Mouse (Mus musculus): Measurements from ENCODE around the gene Efna5. TPM values are rescaled to one million over a fixed set of nuclear protein-coding genes. Genes with fewer than 3 reads are reported as not detected.

Efna5 gene
- polyA plus RNA-seq, 1 experiment from 2014 or later = 42.2 TPM

GRCm38 (mm10) chr17:62818821-62819220 lies 62.3 kb downstream of the Efna5 start:
- Histone ChIP-seq H3K27ac (ENCODE audit: low read depth, low read length) (no peak overlapping the region), H3K4me1 (replicated peaks; ENCODE audit: control insufficient read depth, insufficient read depth, low read length) (peaks cover 3% of the 10 kb centered on the region; the same call in 1 of the 2 replicates), H3K9me3 (ENCODE audit: control insufficient read depth, low read length) (no peaks in the 10 kb centered on the region), H3K27me3 (ENCODE audit: control insufficient read depth, insufficient read depth, low read length) (no peaks in the 10 kb centered on the region), H3K9ac (ENCODE audit: low read length) (no peak overlapping the region), H3K4me2 (ENCODE audit: low read depth, low read length, severe bottlenecking) (no peak overlapping the region), H3K4me3 (ENCODE audit: low read depth, low read length) (no peak overlapping the region), H3K36me3 (ENCODE audit: control insufficient read depth, insufficient read depth, low read length) (no peaks in the 10 kb centered on the region)
- ATAC-seq (replicated peaks; ENCODE audit: low FRiP score) (no peak), DNase-seq (ENCODE audit: low spot score) (no peak)
- WGBS = 18% methylated on average over 8 of the region's 8 CpGs

DNA sequence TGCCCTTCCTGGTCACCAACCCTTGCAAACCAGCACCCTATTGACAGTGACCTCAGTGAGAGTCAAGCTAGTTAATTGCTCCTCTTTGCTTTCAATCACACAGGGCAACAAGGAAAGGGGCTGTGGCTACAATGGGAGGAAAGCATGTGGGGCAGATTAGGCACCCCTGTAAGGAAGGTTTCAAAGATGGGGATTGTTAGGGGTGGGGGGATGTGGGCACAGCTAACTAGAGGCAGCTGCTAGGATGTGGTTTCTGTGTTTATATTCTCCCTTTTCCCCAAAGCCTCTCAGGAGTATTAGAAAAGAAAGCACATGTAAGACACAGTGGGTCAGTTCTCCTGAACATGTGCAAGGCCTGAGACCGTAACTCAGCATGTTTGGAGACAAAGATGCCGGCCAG lies 62.8 kb downstream of the Efna5 start:
- no peak overlapping the region for H3K4me2 ChIP-seq (ENCODE audit: low read depth, low read length, severe bottlenecking)
- no peaks in the 10 kb centered on the region for H3K9me3 ChIP-seq (ENCODE audit: control insufficient read depth, low read length)
- peaks cover 3% of the 10 kb centered on the region; the same call in 1 of the 2 replicates for H3K4me1 ChIP-seq (replicated peaks; ENCODE audit: control insufficient read depth, insufficient read depth, low read length)
- no peak overlapping the region for H3K27ac ChIP-seq (ENCODE audit: low read depth, low read length)
- 60% methylated on average over 2 of the region's 2 CpGs for WGBS
- DNase-seq (ENCODE audit: low spot score) = no peak
- H3K9ac ChIP-seq (ENCODE audit: low read length) = no peak overlapping the region
- H3K4me3 ChIP-seq (ENCODE audit: low read depth, low read length) = no peak overlapping the region
- no peaks in the 10 kb centered on the region for H3K27me3 ChIP-seq (ENCODE audit: control insufficient read depth, insufficient read depth, low read length)
- ATAC-seq (replicated peaks; ENCODE audit: low FRiP score) = no peak
- H3K36me3 ChIP-seq (ENCODE audit: control insufficient read depth, insufficient read depth, low read length) = no peaks in the 10 kb centered on the region

GRCm38 (mm10) chr17:62816879-62817278 lies 64.2 kb downstream of the Efna5 start:
- no peaks in the 10 kb centered on the region for H3K27me3 ChIP-seq (ENCODE audit: control insufficient read depth, insufficient read depth, low read length)
- H3K9ac ChIP-seq (ENCODE audit: low read length) = no peak overlapping the region
- ATAC-seq (replicated peaks; ENCODE audit: low FRiP score) (no peak), DNase-seq (ENCODE audit: low spot score) (no peak)
- H3K27ac ChIP-seq (ENCODE audit: low read depth, low read length) = no peak overlapping the region
- WGBS = 86% methylated on average over 10 of the region's 10 CpGs
- no peak overlapping the region for H3K4me3 ChIP-seq (ENCODE audit: low read depth, low read length)
- H3K4me2 ChIP-seq (ENCODE audit: low read depth, low read length, severe bottlenecking) = no peak overlapping the region
- H3K9me3 ChIP-seq (ENCODE audit: control insufficient read depth, low read length) = no peaks in the 10 kb centered on the region
- no peaks in the 10 kb centered on the region for H3K36me3 ChIP-seq (ENCODE audit: control insufficient read depth, insufficient read depth, low read length)
- peaks cover 3% of the 10 kb centered on the region; the same call in 1 of the 2 replicates for H3K4me1 ChIP-seq (replicated peaks; ENCODE audit: control insufficient read depth, insufficient read depth, low read length)

DNA sequence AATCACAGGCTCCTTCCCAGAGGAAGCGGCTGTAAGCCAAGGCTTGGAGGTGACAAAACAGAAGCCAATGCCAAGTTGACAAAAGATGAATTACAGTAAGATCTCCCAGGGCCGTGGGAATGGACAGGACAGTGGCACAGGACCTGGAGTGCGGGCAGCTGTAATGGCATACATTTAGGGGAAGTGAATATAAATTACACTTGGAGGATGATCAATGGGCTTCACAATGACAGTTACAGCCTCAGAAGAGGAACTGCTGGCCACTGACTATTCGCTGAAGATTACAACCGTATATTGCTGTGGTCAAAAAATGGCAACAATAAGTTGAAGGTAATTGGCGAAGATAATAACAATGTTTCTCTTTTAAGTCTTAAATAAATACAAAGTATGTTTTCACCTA lies 67.7 kb downstream of the Efna5 start:
- Histone ChIP-seq H3K9me3 (ENCODE audit: control insufficient read depth, low read length) (no peaks in the 10 kb centered on the region), H3K36me3 (ENCODE audit: control insufficient read depth, insufficient read depth, low read length) (no peaks in the 10 kb centered on the region), H3K4me3 (ENCODE audit: low read depth, low read length) (no peak overlapping the region), H3K4me1 (replicated peaks; ENCODE audit: control insufficient read depth, insufficient read depth, low read length) (no peaks in the 10 kb centered on the region; the same call in 1 of the 2 replicates), H3K27me3 (ENCODE audit: control insufficient read depth, insufficient read depth, low read length) (no peaks in the 10 kb centered on the region), H3K9ac (ENCODE audit: low read length) (no peak overlapping the region), H3K4me2 (ENCODE audit: low read depth, low read length, severe bottlenecking) (no peak overlapping the region), H3K27ac (ENCODE audit: low read depth, low read length) (no peak overlapping the region)
- no peak for ATAC-seq (replicated peaks; ENCODE audit: low FRiP score)
- DNase-seq (ENCODE audit: low spot score) = no peak
- 92% methylated on average over 6 of the region's 6 CpGs for WGBS

DNA sequence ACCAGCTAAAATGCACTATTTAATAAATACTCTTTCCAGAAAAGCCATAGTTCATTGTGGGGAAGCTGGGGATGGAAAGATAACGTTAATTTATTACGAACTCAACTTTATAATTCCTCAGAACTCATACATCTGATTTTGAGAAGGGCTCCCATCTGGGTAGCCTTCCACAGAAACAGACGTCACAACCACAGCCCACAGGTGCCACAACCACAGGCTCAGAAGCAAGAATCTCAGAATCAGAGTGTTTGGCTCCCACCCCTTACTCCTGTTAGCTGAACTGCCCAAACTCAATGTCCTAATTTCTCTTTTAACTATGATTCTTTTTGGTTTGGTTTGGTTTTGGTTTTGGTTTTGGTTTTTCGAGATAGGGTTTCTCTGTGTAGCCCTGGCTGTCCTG lies 73.2 kb downstream of the Efna5 start:
- Histone ChIP-seq H3K9ac (ENCODE audit: low read length) (no peak overlapping the region), H3K27me3 (ENCODE audit: control insufficient read depth, insufficient read depth, low read length) (no peaks in the 10 kb centered on the region), H3K36me3 (ENCODE audit: control insufficient read depth, insufficient read depth, low read length) (no peaks in the 10 kb centered on the region), H3K4me3 (ENCODE audit: low read depth, low read length) (no peak overlapping the region), H3K4me2 (ENCODE audit: low read depth, low read length, severe bottlenecking) (no peak overlapping the region), H3K27ac (ENCODE audit: low read depth, low read length) (no peak overlapping the region), H3K4me1 (replicated peaks; ENCODE audit: control insufficient read depth, insufficient read depth, low read length) (no peaks in the 10 kb centered on the region), H3K9me3 (ENCODE audit: control insufficient read depth, low read length) (no peaks in the 10 kb centered on the region)
- DNase-seq (ENCODE audit: low spot score) = no peak
- ATAC-seq (replicated peaks; ENCODE audit: low FRiP score) = no peak
- 89% methylated on average over 4 of the region's 4 CpGs for WGBS

GRCm38 (mm10) chr17:62806646-62807045 lies 74.5 kb downstream of the Efna5 start:
- no peak overlapping the region for H3K4me3 ChIP-seq (ENCODE audit: low read depth, low read length)
- H3K27me3 ChIP-seq (ENCODE audit: control insufficient read depth, insufficient read depth, low read length) = no peaks in the 10 kb centered on the region
- ATAC-seq (replicated peaks; ENCODE audit: low FRiP score) (no peak), DNase-seq (ENCODE audit: low spot score) (no peak)
- no peaks in the 10 kb centered on the region for H3K9me3 ChIP-seq (ENCODE audit: control insufficient read depth, low read length)
- no peak overlapping the region for H3K4me2 ChIP-seq (ENCODE audit: low read depth, low read length, severe bottlenecking)
- no peak overlapping the region for H3K27ac ChIP-seq (ENCODE audit: low read depth, low read length)
- no peaks in the 10 kb centered on the region for H3K36me3 ChIP-seq (ENCODE audit: control insufficient read depth, insufficient read depth, low read length)
- 91% methylated on average over 6 of the region's 6 CpGs for WGBS
- H3K4me1 ChIP-seq (replicated peaks; ENCODE audit: control insufficient read depth, insufficient read depth, low read length) = no peaks in the 10 kb centered on the region
- H3K9ac ChIP-seq (ENCODE audit: low read length) = no peak overlapping the region

DNA sequence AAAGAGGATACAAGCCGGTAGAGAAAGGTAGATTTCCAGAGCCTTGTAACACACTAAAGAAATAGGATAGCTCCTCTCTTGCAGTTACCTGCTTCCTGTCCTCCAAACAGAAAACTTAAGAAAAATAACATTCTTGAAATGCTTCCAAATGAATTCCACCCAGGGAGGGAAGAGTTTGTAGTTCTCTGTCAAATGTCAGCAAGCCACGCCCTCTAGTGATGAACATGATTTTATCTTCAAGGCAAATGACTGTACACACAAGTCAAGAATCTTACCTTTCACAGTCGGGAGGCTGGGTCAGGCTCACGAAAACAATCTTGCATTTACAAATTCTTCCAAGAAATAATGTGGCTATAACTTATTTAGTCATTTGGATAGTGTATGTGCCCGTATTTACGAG lies 78.4 kb downstream of the Efna5 start:
- Histone ChIP-seq H3K36me3 (ENCODE audit: control insufficient read depth, insufficient read depth, low read length) (no peaks in the 10 kb centered on the region), H3K27ac (ENCODE audit: low read depth, low read length) (no peak overlapping the region), H3K27me3 (ENCODE audit: control insufficient read depth, insufficient read depth, low read length) (no peaks in the 10 kb centered on the region), H3K4me3 (ENCODE audit: low read depth, low read length) (no peak overlapping the region), H3K4me2 (ENCODE audit: low read depth, low read length, severe bottlenecking) (no peak overlapping the region), H3K9ac (ENCODE audit: low read length) (no peak overlapping the region), H3K9me3 (ENCODE audit: control insufficient read depth, low read length) (no peaks in the 10 kb centered on the region), H3K4me1 (replicated peaks; ENCODE audit: control insufficient read depth, insufficient read depth, low read length) (no peaks in the 10 kb centered on the region)
- ATAC-seq (replicated peaks; ENCODE audit: low FRiP score) (no peak), DNase-seq (ENCODE audit: low spot score) (no peak)
- WGBS = 89% methylated on average over 6 of the region's 6 CpGs

- H3K27me3 ChIP-seq (ENCODE audit: control insufficient read depth, insufficient read depth, low read length) = no peaks in the 10 kb centered on the region
- H3K4me3 ChIP-seq (ENCODE audit: low read depth, low read length) = no peak overlapping the region
- no peak overlapping the region for H3K27ac ChIP-seq (ENCODE audit: low read depth, low read length)
- 100% methylated on average over 3 of the region's 3 CpGs for WGBS
- no peaks in the 10 kb centered on the region for H3K36me3 ChIP-seq (ENCODE audit: control insufficient read depth, insufficient read depth, low read length)
- DNase-seq (ENCODE audit: low spot score) = no peak
- no peak for ATAC-seq (replicated peaks; ENCODE audit: low FRiP score)
- no peak overlapping the region for H3K4me2 ChIP-seq (ENCODE audit: low read depth, low read length, severe bottlenecking)
- H3K9ac ChIP-seq (ENCODE audit: low read length) = no peak overlapping the region
- H3K4me1 ChIP-seq (replicated peaks; ENCODE audit: control insufficient read depth, insufficient read depth, low read length) = no peaks in the 10 kb centered on the region
- H3K9me3 ChIP-seq (ENCODE audit: control insufficient read depth, low read length) = no peaks in the 10 kb centered on the region
Observed at GRCm38 (mm10) chr17:62797272-62797671, 83.8 kb downstream of the Efna5 start.
